Mouse (Mus musculus) urinary bladder, adult 2 months (tissue): ENCODE measurements around the gene 9530068E07Rik. TPM values are rescaled to one million over a fixed set of nuclear protein-coding genes. Genes with fewer than 3 reads are reported as not detected.

Experiments used
- DNase-seq: peaks from one replicate; pipeline ENCODE4 v3.0.0; 2022; ENCODE audit warnings: low spot score
- polyA plus RNA-seq: library from polyadenylated mRNA; depleted of rRNA; stranded (reverse); fragments of >200 nt; gene quantifications from 2 replicates; pipeline ENCODE4 v1.2.3, GENCODE M21; 2012; rRNA removed

9530068E07Rik gene
- polyA plus RNA-seq, 1 experiment, result 217 TPM

- DNase-seq, result no peak
These were observed 25.0 kb downstream of the 9530068E07Rik start for GRCm38 (mm10) chr11:52421053-52421778.

GRCm38 (mm10) chr11:52429440-52429839 is 33.2 kb downstream of the 9530068E07Rik start:
- no peak for DNase-seq

GRCm38 (mm10) chr11:52431594-52431993 is 35.4 kb downstream of the 9530068E07Rik start:
- DNase-seq, result no peak

GRCm38 (mm10) chr11:52432148-52432547 is 35.9 kb downstream of the 9530068E07Rik start:
- no peak for DNase-seq

- DNase-seq, result no peak
These were observed 37.0 kb downstream of the 9530068E07Rik start for GRCm38 (mm10) chr11:52433076-52433796.

- DNase-seq, result no peak
These were observed 37.6 kb downstream of the 9530068E07Rik start for GRCm38 (mm10) chr11:52433797-52434195.

- no peak for DNase-seq
These were observed 39.2 kb downstream of the 9530068E07Rik start for GRCm38 (mm10) chr11:52435466-52435865.

GRCm38 (mm10) chr11:52437123-52437522 is 40.9 kb downstream of the 9530068E07Rik start:
- DNase-seq, result no peak

- DNase-seq, result no peak
These were observed 44.9 kb downstream of the 9530068E07Rik start for GRCm38 (mm10) chr11:52441096-52441495.

GRCm38 (mm10) chr11:52447242-52447641 is 51.0 kb downstream of the 9530068E07Rik start:
- no peak for DNase-seq

- DNase-seq, result no peak
These were observed 52.8 kb downstream of the 9530068E07Rik start for GRCm38 (mm10) chr11:52449004-52449403.

GRCm38 (mm10) chr11:52458281-52458680 is 62.1 kb downstream of the 9530068E07Rik start:
- DNase-seq, result no peak

Other genes with a start within 250 kb of the 9530068E07Rik start
- gene Olfr1371, start 182.4 kb upstream of the 9530068E07Rik start, polyA plus RNA-seq, result not detected in 2 replicates
- gene Skp1a, start 164.4 kb upstream of the 9530068E07Rik start, polyA plus RNA-seq, result 206 and 212 TPM in 2 replicates
- 6.1 and 8.1 TPM in 2 replicates for gene Tcf7, start 113.4 kb upstream of the 9530068E07Rik start, polyA plus RNA-seq
- 166 and 206 TPM in 2 replicates for gene Vdac1, start 35.6 kb upstream of the 9530068E07Rik start, polyA plus RNA-seq